Mouse (Mus musculus): ENCODE data around the gene Plpp1. TPM values are rescaled to one million over a fixed set of nuclear protein-coding genes. Genes with fewer than 3 reads are reported as not detected.

Gene Plpp1
- polyA plus RNA-seq, 1 experiment from 2014 or later = 54.1 TPM

Other genes starting within 250 kb of the Plpp1 start
- 0.15 and 0.17 TPM in 2 replicates for gene Il31ra, start 206.4 kb upstream of the Plpp1 start, polyA plus RNA-seq (2015; fragmentation: Nextera tagmentation; extraction: Ambion mirVana)
- gene Ddx4, start 148.3 kb upstream of the Plpp1 start, polyA plus RNA-seq (2015; fragmentation: Nextera tagmentation; extraction: Ambion mirVana) = 0.64 and 0.79 TPM in 2 replicates
- gene Slc38a9, start 140.0 kb upstream of the Plpp1 start, polyA plus RNA-seq (2015; fragmentation: Nextera tagmentation; extraction: Ambion mirVana) = 10.3 and 11.5 TPM in 2 replicates
- 42.2 and 43.6 TPM in 2 replicates for gene Mtrex, start 126.6 kb downstream of the Plpp1 start, polyA plus RNA-seq (2015; fragmentation: Nextera tagmentation; extraction: Ambion mirVana)
- 13.1 and 15.7 TPM in 2 replicates for gene Dhx29, start 126.7 kb downstream of the Plpp1 start, polyA plus RNA-seq (2015; fragmentation: Nextera tagmentation; extraction: Ambion mirVana)
- 0.20 and 0.24 TPM in 2 replicates for gene Ccno, start 187.0 kb downstream of the Plpp1 start, polyA plus RNA-seq (2015; fragmentation: Nextera tagmentation; extraction: Ambion mirVana)
- gene Mcidas, start 193.1 kb downstream of the Plpp1 start, polyA plus RNA-seq (2015; fragmentation: Nextera tagmentation; extraction: Ambion mirVana) = not detected in 2 replicates
- not detected in 2 replicates for gene Cdc20b, start 234.3 kb downstream of the Plpp1 start, polyA plus RNA-seq (2015; fragmentation: Nextera tagmentation; extraction: Ambion mirVana)
- 134 and 143 TPM in 2 replicates for gene Gpx8, start 245.6 kb downstream of the Plpp1 start, polyA plus RNA-seq (2015; fragmentation: Nextera tagmentation; extraction: Ambion mirVana)